Mouse (Mus musculus) kidney, embryonic 14.5 days (tissue): ENCODE measurements around the gene Lactbl1. TPM values are rescaled to one million over a fixed set of nuclear protein-coding genes. Genes with fewer than 3 reads are reported as not detected.

Experiments
- ATAC-seq: fragments of 200-750 bp; cut with Nextera tagmentation; 2 replicates; pipeline ENCODE4 v1.8.0; 2017; ENCODE audit warnings: moderate number of reproducible peaks, mild to moderate bottlenecking, moderate TSS enrichment, moderate library complexity; ENCODE audit not compliant: low FRiP score, low TSS enrichment
- H3K27ac ChIP-seq: fragments of 300-500 bp; sonication (generic); 2 replicates; pipeline ENCODE4 v1.5.1; 2014; ENCODE audit warnings: low read depth, mild to moderate bottlenecking, low read length, moderate library complexity, mixed read lengths
- H3K27me3 ChIP-seq: fragments of 300-500 bp; sonication (generic); 2 replicates; pipeline ENCODE4 v1.6.1; 2014; ENCODE audit warnings: mild to moderate bottlenecking, low read length; ENCODE audit not compliant: control insufficient read depth, insufficient read depth
- H3K36me3 ChIP-seq: fragments of 300-500 bp; sonication (generic); 2 replicates; pipeline ENCODE4 v1.6.1; 2014; ENCODE audit warnings: low read length, mixed read lengths; ENCODE audit not compliant: control insufficient read depth, insufficient read depth
- H3K4me1 ChIP-seq: fragments of 300-500 bp; sonication (generic); 2 replicates; pipeline ENCODE4 v1.6.1; 2014; ENCODE audit warnings: low read length, mixed read lengths; ENCODE audit not compliant: control insufficient read depth, insufficient read depth
- H3K4me2 ChIP-seq: fragments of 300-500 bp; sonication (generic); replicated peaks from 2 replicates; pipeline ENCODE4 v1.6.1; 2014; ENCODE audit warnings: low read depth, mild to moderate bottlenecking, low read length
- H3K4me3 ChIP-seq: fragments of 300-500 bp; sonication (generic); 2 replicates; pipeline ENCODE4 v1.5.1; 2014; ENCODE audit warnings: mild to moderate bottlenecking, low read length
- H3K9ac ChIP-seq: fragments of 300-500 bp; sonication (generic); 2 replicates; pipeline ENCODE4 v1.6.1; 2014; ENCODE audit warnings: low read depth, mild to moderate bottlenecking, low read length, moderate library complexity
- H3K9me3 ChIP-seq: fragments of 300-500 bp; sonication (generic); 2 replicates; pipeline ENCODE4 v1.6.1; 2016; ENCODE audit warnings: low read length; ENCODE audit not compliant: control insufficient read depth
- WGBS: fragments of 180-500 bp; shearing (Covaris S2); extraction: QIAGEN DNeasy Blood & Tissue Kit; methylation state at CpG from one replicate; pipeline ENCODE4 v1.1.7; 2014; 5-methylcytosine and 5-hydroxymethylcytosine counted together
- polyA plus RNA-seq: library from polyadenylated mRNA; unstranded; fragments of >200 nt; fragmentation: Nextera tagmentation; extraction: Ambion mirVana; gene quantifications from 2 replicates; pipeline ENCODE4 v1.2.1, GENCODE M21; 2014

The Lactbl1 gene
- polyA plus RNA-seq, 1 experiment from 2014 or later: not detected

- Histone ChIP-seq H3K9me3 (no peaks in the 10 kb centered on the region), H3K27ac (no peak overlapping the region), H3K4me3 (peak overlapping the region; percentile 80; the same call in 1 of the 2 replicates), H3K27me3 (no peaks in the 10 kb centered on the region), H3K9ac (peak overlapping the region; percentile 18; the same call in 1 of the 2 replicates), H3K4me1 (peaks cover 10% of the 10 kb centered on the region), H3K4me2 (peak overlapping the region; percentile 59), H3K36me3 (no peaks in the 10 kb centered on the region)
- 72% methylated on average over 2 of the region's 2 CpGs for WGBS
- no peak for ATAC-seq
Observed at GRCm38 (mm10) chr4:136600536-136600935, 21.9 kb upstream of the Lactbl1 start.

GRCm38 (mm10) chr4:136601476-136601875 is 20.9 kb upstream of the Lactbl1 start:
- no peak for ATAC-seq
- WGBS: 2% methylated on average over 13 of the region's 13 CpGs
- peak overlapping the region; percentile 99 for H3K9ac ChIP-seq

GRCm38 (mm10) chr4:136602018-136602554 is 20.3 kb upstream of the Lactbl1 start:
- Histone ChIP-seq H3K4me2 (peak overlapping the region; percentile 59), H3K4me3 (peak overlapping the region; percentile 80), H3K36me3 (no peaks in the 10 kb centered on the region), H3K27ac (peak overlapping the region; percentile 84), H3K9me3 (no peaks in the 10 kb centered on the region), H3K27me3 (no peaks in the 10 kb centered on the region), H3K4me1 (peaks cover 10% of the 10 kb centered on the region), H3K9ac (peak overlapping the region; percentile 99)
- WGBS: under 1% methylated on average over 46 of the region's 68 CpGs
- ATAC-seq: peak; percentile 66

More at GRCm38 (mm10) chr4:136601476-136601875, 20.9 kb upstream of the Lactbl1 start:
- H3K4me2 ChIP-seq: peak overlapping the region; percentile 59
- H3K9me3 ChIP-seq: no peaks in the 10 kb centered on the region
- H3K27me3 ChIP-seq: no peaks in the 10 kb centered on the region
- peak overlapping the region; percentile 84; the same call in 1 of the 2 replicates for H3K27ac ChIP-seq
- H3K36me3 ChIP-seq: no peaks in the 10 kb centered on the region
- peaks cover 10% of the 10 kb centered on the region for H3K4me1 ChIP-seq
- H3K4me3 ChIP-seq: peak overlapping the region; percentile 80

DNA sequence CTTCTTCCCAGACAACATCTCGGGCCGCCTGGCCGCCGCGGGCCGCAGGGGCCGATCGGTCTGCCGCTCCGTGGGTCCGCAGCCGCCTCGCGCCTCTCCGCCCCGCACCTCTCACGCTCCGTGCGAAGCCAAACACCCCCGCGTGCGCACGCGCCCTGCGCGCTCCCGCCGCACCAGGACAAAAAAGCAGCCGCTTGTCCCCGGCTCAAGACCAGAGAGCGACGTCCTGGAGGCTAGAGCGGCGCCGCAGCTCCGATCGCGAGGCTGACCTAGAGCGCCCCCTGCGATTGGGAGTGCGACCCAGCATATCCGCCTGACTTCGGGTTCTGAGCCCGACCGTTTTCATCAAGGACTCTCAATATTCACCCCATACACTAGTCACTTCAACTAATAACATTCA is 19.9 kb upstream of the Lactbl1 start, which contains the start of gene Kdm1a:
Gene Kdm1a (minus strand): TSS at position 156 of the 400 bp plus-strand sequence.
- 0% methylated on average over 40 of the region's 45 CpGs for WGBS
- ATAC-seq: peak; percentile 88
- Histone ChIP-seq H3K4me1 (peaks cover 10% of the 10 kb centered on the region), H3K9me3 (no peaks in the 10 kb centered on the region), H3K36me3 (no peaks in the 10 kb centered on the region), H3K27me3 (no peaks in the 10 kb centered on the region), H3K4me2 (peak within 1 kb of the TSS; percentile 59), H3K9ac (peak within 1 kb of the TSS; percentile 99), H3K4me3 (peak within 1 kb of the TSS; percentile 80), H3K27ac (peak within 1 kb of the TSS; percentile 84)

GRCm38 (mm10) chr4:136605756-136606485 is 16.5 kb upstream of the Lactbl1 start:
- H3K9ac ChIP-seq: no peak overlapping the region
- 91% methylated on average over 19 of the region's 19 CpGs for WGBS
- no peaks in the 10 kb centered on the region for H3K36me3 ChIP-seq
- H3K9me3 ChIP-seq: no peaks in the 10 kb centered on the region
- no peak overlapping the region for H3K27ac ChIP-seq
- no peak overlapping the region for H3K4me3 ChIP-seq
- no peak for ATAC-seq
- H3K4me1 ChIP-seq: peaks cover 4% of the 10 kb centered on the region; the same call in 1 of the 2 replicates
- no peaks in the 10 kb centered on the region for H3K27me3 ChIP-seq
- H3K4me2 ChIP-seq: no peak overlapping the region

DNA sequence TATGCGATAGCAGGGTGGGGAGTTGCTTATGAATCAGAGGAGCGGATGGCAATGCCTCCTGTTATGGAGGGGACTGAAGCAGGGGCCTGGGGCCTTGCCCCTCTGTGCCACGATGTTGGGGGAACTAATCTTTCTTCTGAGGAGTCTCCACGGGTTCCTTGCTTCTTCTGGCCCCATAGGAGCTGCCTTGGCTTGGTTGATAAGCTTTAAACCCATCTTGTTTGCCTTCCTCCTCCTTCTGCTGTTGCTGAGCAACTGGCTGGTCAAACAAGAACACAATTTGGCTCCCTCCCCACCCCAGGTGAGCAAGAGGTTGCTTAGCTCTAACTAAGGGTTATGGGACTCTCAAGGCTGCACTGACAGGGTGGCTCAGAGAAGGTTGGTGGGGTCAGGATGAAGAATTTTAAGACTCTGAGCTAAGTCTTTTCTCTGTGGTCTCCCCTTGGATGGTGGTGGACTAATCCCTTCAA is 12.0 kb upstream of the Lactbl1 start, which contains the start of gene Tex46:
Gene Tex46 (plus strand): TSS at position 51 of the 470 bp plus-strand sequence.
- Histone ChIP-seq H3K27ac (no peak within 1 kb of the TSS), H3K4me1 (no peaks in the 10 kb centered on the region), H3K4me2 (no peak within 1 kb of the TSS), H3K9me3 (no peaks in the 10 kb centered on the region), H3K27me3 (no peaks in the 10 kb centered on the region), H3K36me3 (no peaks in the 10 kb centered on the region), H3K4me3 (no peak within 1 kb of the TSS), H3K9ac (no peak within 1 kb of the TSS)
- ATAC-seq: no peak
- WGBS: 65% methylated on average over 4 of the region's 4 CpGs

DNA sequence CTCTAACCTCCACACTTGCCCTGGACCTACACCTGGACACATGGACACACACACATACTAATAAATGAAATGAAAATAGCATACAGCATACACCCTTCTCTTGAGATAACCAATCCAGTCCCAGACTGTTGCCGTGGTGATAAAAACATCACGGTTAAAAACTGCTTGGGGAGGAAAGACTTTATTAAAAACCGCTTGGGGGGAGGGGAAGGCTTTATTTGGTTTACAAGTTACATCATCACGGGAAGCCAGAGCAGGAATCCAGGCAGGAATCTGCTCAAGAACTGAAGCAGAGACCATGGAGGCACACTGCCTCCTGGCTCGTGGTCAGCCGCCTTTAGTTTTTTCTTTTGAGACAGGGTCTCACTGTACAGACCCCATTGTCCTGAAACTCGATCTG is 8.8 kb upstream of the Lactbl1 start:
- no peaks in the 10 kb centered on the region for H3K36me3 ChIP-seq
- H3K9ac ChIP-seq: no peak overlapping the region
- no peaks in the 10 kb centered on the region for H3K9me3 ChIP-seq
- no peaks in the 10 kb centered on the region for H3K4me1 ChIP-seq
- no peak overlapping the region for H3K4me3 ChIP-seq
- WGBS: 66% methylated on average over 7 of the region's 7 CpGs
- no peak overlapping the region for H3K27ac ChIP-seq
- no peaks in the 10 kb centered on the region for H3K27me3 ChIP-seq
- ATAC-seq: no peak
- no peak overlapping the region for H3K4me2 ChIP-seq

DNA sequence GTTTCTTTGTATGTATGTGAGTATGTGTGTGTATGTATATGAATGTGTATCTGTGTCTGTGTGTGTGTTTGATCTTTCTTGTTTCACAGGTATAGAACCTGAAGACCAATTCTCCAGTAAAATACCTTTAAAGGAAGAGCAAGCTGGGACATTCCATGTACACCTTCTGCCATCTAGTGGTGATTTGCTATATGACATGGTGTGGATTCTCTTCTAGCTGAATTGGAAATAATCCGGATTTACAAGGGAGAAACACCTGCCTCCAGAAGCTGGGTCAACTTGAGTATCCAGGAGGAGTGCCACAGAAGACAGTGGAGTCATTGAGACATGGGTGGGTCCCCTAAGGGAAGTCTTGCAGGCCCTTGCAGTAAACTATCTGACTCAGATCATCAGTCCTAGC is 1.1 kb upstream of the Lactbl1 start:
- ATAC-seq: no peak
- H3K36me3 ChIP-seq: no peaks in the 10 kb centered on the region
- no peak overlapping the region for H3K4me2 ChIP-seq
- no peak overlapping the region for H3K4me3 ChIP-seq
- WGBS: 0% methylated on average over 1 of the region's 1 CpGs
- no peak overlapping the region for H3K9ac ChIP-seq
- no peaks in the 10 kb centered on the region for H3K27me3 ChIP-seq
- no peaks in the 10 kb centered on the region for H3K9me3 ChIP-seq
- H3K27ac ChIP-seq: no peak overlapping the region
- H3K4me1 ChIP-seq: no peaks in the 10 kb centered on the region

GRCm38 (mm10) chr4:136621956-136622355 is 465 bp upstream of the Lactbl1 start:
- WGBS: 46% methylated on average over 5 of the region's 5 CpGs
- Histone ChIP-seq H3K4me2 (no peak overlapping the region), H3K9ac (no peak overlapping the region), H3K27ac (no peak overlapping the region), H3K9me3 (no peaks in the 10 kb centered on the region), H3K4me3 (no peak overlapping the region), H3K4me1 (no peaks in the 10 kb centered on the region), H3K27me3 (no peaks in the 10 kb centered on the region), H3K36me3 (no peaks in the 10 kb centered on the region)
- no peak for ATAC-seq
